22 mouse cellular contexts compared by ENCODE assay signal in the genomic region with DNA sequence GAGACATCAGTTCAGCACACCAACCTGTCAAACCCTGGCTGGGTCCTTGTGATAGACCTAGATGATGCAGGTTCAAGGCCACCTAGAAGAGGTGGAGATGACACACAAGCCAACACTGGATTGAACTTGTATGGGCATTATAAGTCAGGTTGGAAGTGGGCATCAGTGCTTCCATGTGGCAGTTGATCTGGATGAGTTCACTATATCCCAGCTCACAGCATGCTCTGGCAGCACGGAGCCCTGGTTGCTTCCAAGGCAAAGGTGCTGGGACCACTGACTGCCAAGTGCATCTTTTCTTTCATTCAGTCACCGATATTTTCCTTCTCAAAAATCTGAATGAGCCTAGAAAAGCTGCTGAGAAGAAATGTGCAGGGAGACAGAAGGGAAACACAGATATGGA.
"Had no signal": no experiment of that assay in that cellular context is flagged by ENCODE, and none has a peak within 500 bp of the region (broad histone marks: within the 10 kb centered on the region; RNA-seq: fewer than 3 reads in every experiment).

No protein-coding gene starts in this region.

- ATAC-seq: hindbrain, embryonic 16.5 days; hindbrain, postnatal 0 days; inflammation-experienced regulatory T-cells, adult 6 months; intestine, embryonic 15.5 days; intestine, embryonic 16.5 days; intestine, postnatal 0 days had no signal

- DNase-seq: heart, postnatal 10 days; heart, postnatal 14 days; heart, postnatal 36 days; heart, postnatal 4 days; kidney, adult 11 months; kidney, adult 18-20 months; kidney, adult 2 months; kidney, adult 8-10 months; kidney, adult 9 months; kidney, postnatal 10 days; kidney, postnatal 14 days; kidney, postnatal 25 days; kidney, postnatal 36 days; kidney, postnatal 4 days; layer of hippocampus, adult 9-11 months; layer of hippocampus, postnatal 36 days had no signal
